Mouse (Mus musculus) gastrocnemius, postnatal 36 days (tissue): ENCODE measurements at regions not wholly inside any gene's neighbourhood (a gene's known extent, or its start where the extent isn't known, plus 50 kb on each side); places are given as distances from the start of the nearest gene placed in this dataset.
A peak's percentile ranks its signal among the peaks of the same experiment; 100 is the strongest.
"Not testable (repeated sequence)": the region's sequence is repeated elsewhere in the genome, so short reads cannot be mapped to it uniquely, and the experiment has no call there.

ENCODE experiments used
- DNase-seq, 2 experiments: peaks; one replicate each; pipeline ENCODE4 v3.0.0; 2022
- intact Hi-C: fragments of 180-260 bp; cut with DNase I; formaldehyde crosslinking; loops from one replicate; pipeline ENCODE4 v1.15.1; 2025

- DNase-seq: no peak
- intact Hi-C loops: no loop called here
These were observed 551.2 kb downstream of the Tlr4 start for GRCm38 (mm10) chr4:67378632-67379031.

- DNase-seq: no peak
- intact Hi-C loops: no loop called here
These were observed 560.5 kb downstream of the Tlr4 start for GRCm38 (mm10) chr4:67387834-67388233.

GRCm38 (mm10) chr4:67402977-67403376 is 575.6 kb downstream of the Tlr4 start:
- intact Hi-C loops: no loop called here
- no peak for DNase-seq

GRCm38 (mm10) chr4:67424064-67424463 is 596.7 kb downstream of the Tlr4 start:
- intact Hi-C loops: no loop called here
- DNase-seq: no peak

GRCm38 (mm10) chr4:67425712-67426111 is 598.3 kb downstream of the Tlr4 start:
- no peak for DNase-seq
- intact Hi-C loops: no loop called here

GRCm38 (mm10) chr4:67447835-67448234 is 620.5 kb downstream of the Tlr4 start:
- DNase-seq: no peak
- intact Hi-C loops: loop anchor here (1.0 kb wide), 1 partner anchor 26 kb away; no protein-coding TSS in a partner anchor

GRCm38 (mm10) chr4:67459871-67460270 is 632.5 kb downstream of the Tlr4 start:
- DNase-seq: peak in 1 of 2 experiments; percentile 28

GRCm38 (mm10) chr4:67473034-67473433 is 645.6 kb downstream of the Tlr4 start:
- no peak for DNase-seq
- intact Hi-C loops: no loop called here

More at GRCm38 (mm10) chr4:67459871-67460270, 632.5 kb downstream of the Tlr4 start:
- intact Hi-C loops: not testable (repeated sequence)

GRCm38 (mm10) chr4:67477264-67477845 is 650.0 kb downstream of the Tlr4 start:
- intact Hi-C loops: no loop called here
- no peak for DNase-seq

- intact Hi-C loops: no loop called here
- DNase-seq: no peak
These were observed 650.7 kb downstream of the Tlr4 start for GRCm38 (mm10) chr4:67478081-67478480.

GRCm38 (mm10) chr4:67522235-67522634 is 694.9 kb downstream of the Tlr4 start:
- intact Hi-C loops: no loop called here

GRCm38 (mm10) chr4:67523158-67523557 is 695.8 kb downstream of the Tlr4 start:
- no peak for DNase-seq
- intact Hi-C loops: no loop called here

More at GRCm38 (mm10) chr4:67522235-67522634, 694.9 kb downstream of the Tlr4 start:
- no peak for DNase-seq

- intact Hi-C loops: no loop called here
These were observed 702.2 kb downstream of the Tlr4 start for GRCm38 (mm10) chr4:67529586-67529985.

GRCm38 (mm10) chr4:67539466-67539865 is 712.1 kb downstream of the Tlr4 start:
- intact Hi-C loops: no loop called here
- DNase-seq: no peak

More at GRCm38 (mm10) chr4:67529586-67529985, 702.2 kb downstream of the Tlr4 start:
- no peak for DNase-seq

GRCm38 (mm10) chr4:67546013-67546412 is 718.6 kb downstream of the Tlr4 start:
- DNase-seq: no peak
- intact Hi-C loops: no loop called here

GRCm38 (mm10) chr4:67547957-67548356 is 720.6 kb downstream of the Tlr4 start:
- intact Hi-C loops: no loop called here
- DNase-seq: no peak

GRCm38 (mm10) chr4:67553511-67553910 is 726.1 kb downstream of the Tlr4 start:
- intact Hi-C loops: no loop called here
- DNase-seq: no peak

- no peak for DNase-seq
- intact Hi-C loops: no loop called here
These were observed 747.4 kb downstream of the Tlr4 start for GRCm38 (mm10) chr4:67574816-67575215.

- intact Hi-C loops: no loop called here
- DNase-seq: no peak
These were observed 762.1 kb downstream of the Tlr4 start for GRCm38 (mm10) chr4:67589501-67589900.

GRCm38 (mm10) chr4:67589976-67590727 is 762.8 kb downstream of the Tlr4 start:
- intact Hi-C loops: no loop called here
- DNase-seq: no peak

GRCm38 (mm10) chr4:67607166-67607565 is 779.8 kb downstream of the Tlr4 start:
- intact Hi-C loops: no loop called here
- no peak for DNase-seq

- intact Hi-C loops: no loop called here
- DNase-seq: no peak
These were observed 787.2 kb downstream of the Tlr4 start for GRCm38 (mm10) chr4:67614486-67615067.
